Mouse (Mus musculus) erythroblast, embryonic 14.5 days (primary cell): ENCODE measurements around the gene Tipin. TPM values are rescaled to one million over a fixed set of nuclear protein-coding genes. Genes with fewer than 3 reads are reported as not detected.

Experiments
- H3K27me3 ChIP-seq: 2 replicates; pipeline ENCODE4 v1.6.1; 2012; ENCODE audit warnings: inconsistent platforms; ENCODE audit not compliant: control insufficient read depth
- H3K36me3 ChIP-seq: 2 replicates; pipeline ENCODE4 v1.6.1; 2012; ENCODE audit warnings: mild to moderate bottlenecking, inconsistent platforms; ENCODE audit not compliant: control insufficient read depth
- H3K4me1 ChIP-seq: 2 replicates; pipeline ENCODE4 v1.6.1; 2012; ENCODE audit warnings: inconsistent platforms; ENCODE audit not compliant: control insufficient read depth
- H3K4me3 ChIP-seq: replicated peaks from 2 replicates; pipeline ENCODE3; 2012; ENCODE audit warnings: moderate library complexity, mild to moderate bottlenecking, inconsistent platforms
- H3K9me3 ChIP-seq: 2 replicates; pipeline ENCODE4 v1.6.1; 2012; ENCODE audit warnings: low read length, inconsistent platforms, mixed read lengths; ENCODE audit not compliant: control insufficient read depth
- GATA1 ChIP-seq: IDR thresholded peaks from 2 replicates; pipeline ENCODE4 v1.6.1; 2012; ENCODE audit warnings: low read length, inconsistent platforms, mixed read lengths
- TAL1 ChIP-seq: IDR thresholded peaks from 3 replicates; pipeline ENCODE4 v1.6.1; 2012; ENCODE audit warnings: low read length, inconsistent platforms, mixed read lengths
- polyA plus RNA-seq: library from polyadenylated mRNA; stranded (reverse); fragments of >175 nt; gene quantifications from 2 replicates; pipeline ENCODE4 v1.2.3, GENCODE M21; 2012

The Tipin gene
- polyA plus RNA-seq, result 0.95 and 1.3 TPM in 2 replicates

DNA sequence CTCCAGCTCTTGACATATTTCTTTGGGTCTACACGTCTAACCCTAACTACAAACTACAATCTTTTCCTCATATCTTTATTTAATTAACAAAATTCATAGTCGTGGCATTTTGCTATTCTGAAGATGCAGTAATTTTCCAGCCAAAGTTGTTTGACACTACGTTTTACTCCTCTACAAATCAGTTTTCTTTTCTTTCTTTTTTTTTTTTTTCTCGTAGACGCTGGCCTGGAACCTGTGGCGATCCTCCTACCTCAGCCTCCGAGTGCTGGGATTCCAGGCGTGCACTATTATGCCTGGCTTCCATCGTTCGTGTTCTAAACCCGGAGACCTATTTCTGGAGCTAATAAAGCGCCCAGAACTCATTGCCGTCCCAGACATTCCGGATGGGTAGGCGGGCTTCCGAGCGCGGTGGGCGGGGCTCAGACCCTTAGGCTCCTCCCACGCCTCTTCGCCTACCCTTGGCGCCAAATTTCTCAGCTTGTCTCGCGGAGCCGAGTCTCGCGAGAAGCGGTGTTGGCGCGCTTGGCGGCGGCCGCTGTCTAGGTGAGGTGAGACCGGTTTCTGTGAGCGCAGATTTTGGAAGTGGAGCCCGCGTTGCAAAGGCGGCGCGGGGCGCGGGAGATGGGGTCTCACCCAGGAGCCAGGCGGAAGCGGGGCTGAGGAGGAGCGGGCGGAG lies at the start of gene Tipin:
Gene Tipin (plus strand): TSS at position 477 of the 676 bp plus-strand sequence.
- peak within 1 kb of the TSS; percentile 81 for H3K4me3 ChIP-seq
- H3K4me1 ChIP-seq, result peaks cover 33% of the 10 kb centered on the region
- H3K27me3 ChIP-seq, result no peaks in the 10 kb centered on the region
- no peaks in the 10 kb centered on the region for H3K9me3 ChIP-seq
- H3K36me3 ChIP-seq, result peaks cover 33% of the 10 kb centered on the region
- TF ChIP-seq GATA1, result no peak
- no peak for TF ChIP-seq TAL1

DNA sequence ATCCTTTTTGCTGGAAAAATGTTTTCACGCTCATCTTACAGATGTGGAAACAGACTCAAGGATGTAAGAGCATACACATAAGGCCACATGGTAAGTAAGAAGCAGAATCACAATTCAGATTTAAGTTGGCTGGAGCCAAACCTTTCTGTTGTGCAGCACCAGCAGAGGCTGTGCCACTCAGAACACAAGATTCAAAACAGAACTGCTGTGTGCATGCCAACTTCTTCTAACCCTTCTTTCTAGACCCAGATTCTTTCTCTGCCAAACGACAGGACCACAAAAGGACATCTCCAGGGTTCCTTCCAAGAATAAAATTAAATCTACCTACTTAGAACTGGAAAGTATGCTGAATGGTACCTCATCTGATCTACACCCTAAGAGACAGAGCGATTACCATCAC lies 49.7 kb upstream of the Tipin start:
- peaks cover 2% of the 10 kb centered on the region for H3K36me3 ChIP-seq
- no peak for TF ChIP-seq TAL1
- TF ChIP-seq GATA1, result no peak
- H3K27me3 ChIP-seq, result no peaks in the 10 kb centered on the region
- H3K9me3 ChIP-seq, result no peaks in the 10 kb centered on the region
- H3K4me3 ChIP-seq, result no peak overlapping the region
- no peaks in the 10 kb centered on the region for H3K4me1 ChIP-seq

DNA sequence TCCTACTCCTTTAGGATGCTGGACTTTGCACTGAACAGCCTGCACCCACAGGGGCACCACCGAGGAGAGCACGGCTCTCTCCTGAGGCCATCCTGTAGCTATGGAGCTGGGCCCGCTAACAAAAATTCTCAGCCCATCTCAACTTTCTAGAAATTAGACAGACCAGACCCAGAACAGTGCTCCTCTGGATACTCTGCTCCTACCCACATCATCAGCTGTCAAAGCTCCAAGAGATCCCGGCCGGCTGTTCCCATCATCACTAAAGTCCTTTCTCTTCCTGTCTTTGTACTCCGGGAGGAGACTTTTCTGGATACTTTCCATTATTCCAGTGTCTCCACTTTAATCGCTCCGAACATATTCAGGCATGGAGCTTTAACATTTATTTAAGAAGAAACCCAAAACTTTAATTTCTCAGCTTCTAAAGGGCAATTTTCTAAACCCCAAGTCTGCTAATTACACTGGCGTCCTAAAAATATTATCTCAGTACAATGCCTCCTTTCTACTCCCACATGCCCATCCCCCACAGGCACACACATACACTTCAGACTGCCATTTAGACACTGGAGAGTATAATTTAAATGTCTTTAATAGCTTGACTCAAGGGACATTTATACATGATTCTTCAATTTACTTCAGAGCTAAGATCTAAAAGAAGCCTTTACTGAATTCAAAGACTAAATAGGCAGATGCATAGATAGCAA lies 49.0 kb upstream of the Tipin start:
- Histone ChIP-seq H3K36me3 (peaks cover 2% of the 10 kb centered on the region), H3K9me3 (no peaks in the 10 kb centered on the region), H3K4me3 (no peak overlapping the region), H3K4me1 (no peaks in the 10 kb centered on the region), H3K27me3 (no peaks in the 10 kb centered on the region)
- TF ChIP-seq GATA1 (no peak), TAL1 (no peak)

DNA sequence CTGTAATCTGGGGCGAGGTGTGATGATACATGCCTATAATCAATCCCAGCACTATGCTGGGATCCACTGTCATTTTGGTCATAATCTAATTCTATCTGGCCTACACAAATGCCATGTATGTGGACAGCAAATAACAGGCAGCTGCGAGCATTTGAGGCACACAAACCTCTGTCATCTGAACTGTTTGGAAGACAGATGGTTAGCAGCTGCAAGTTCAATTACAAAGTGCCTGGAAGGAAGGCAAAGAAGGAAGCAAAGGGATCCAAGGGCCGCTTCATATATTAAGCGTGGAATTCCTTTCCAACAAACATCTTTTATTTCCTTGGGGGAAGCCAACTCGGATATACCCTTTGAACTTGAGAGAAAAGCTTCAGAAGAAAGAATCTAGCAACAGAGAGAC lies 47.7 kb upstream of the Tipin start:
- Histone ChIP-seq H3K9me3 (no peaks in the 10 kb centered on the region), H3K4me3 (no peak overlapping the region), H3K4me1 (no peaks in the 10 kb centered on the region), H3K27me3 (no peaks in the 10 kb centered on the region), H3K36me3 (peaks cover 2% of the 10 kb centered on the region)
- no peak for TF ChIP-seq TAL1
- no peak for TF ChIP-seq GATA1

DNA sequence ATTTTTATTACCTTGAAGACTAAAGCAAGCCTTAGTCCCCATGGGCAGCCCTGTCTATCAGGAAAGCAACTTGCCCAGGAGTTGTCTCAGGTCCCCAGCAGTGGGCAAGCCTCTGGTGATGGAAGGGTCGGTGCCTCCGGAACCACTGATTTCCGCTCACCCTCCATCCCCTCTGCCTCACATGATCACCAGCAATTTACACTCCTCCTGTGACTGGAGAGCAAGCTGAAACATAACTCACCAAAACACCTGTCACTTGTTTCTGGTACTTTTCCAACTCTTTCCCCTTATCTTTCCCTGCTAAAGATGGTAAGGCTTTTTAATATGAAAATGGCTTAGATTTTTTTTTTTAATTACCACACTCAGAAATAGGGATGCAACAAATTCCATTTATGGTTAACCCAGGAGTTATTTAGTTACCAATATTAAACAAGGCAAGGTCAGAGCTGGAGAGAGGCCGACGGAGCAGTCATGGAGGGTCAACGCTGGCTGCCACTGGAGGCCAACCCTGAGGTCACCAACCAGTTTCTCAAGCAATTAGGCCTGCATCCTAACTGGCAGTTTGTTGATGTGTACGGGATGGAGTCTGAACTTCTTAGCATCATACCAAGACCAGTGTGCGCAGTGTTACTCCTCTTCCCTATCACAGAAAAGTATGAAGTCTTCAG lies 46.5 kb upstream of the Tipin start, which contains the start of gene Uchl4:
Gene Uchl4 (plus strand): TSS at position 434 of the 668 bp plus-strand sequence.
- H3K4me1 ChIP-seq, result no peaks in the 10 kb centered on the region
- H3K36me3 ChIP-seq, result peaks cover 2% of the 10 kb centered on the region
- no peaks in the 10 kb centered on the region for H3K9me3 ChIP-seq
- TF ChIP-seq GATA1 (no peak), TAL1 (no peak)
- H3K27me3 ChIP-seq, result no peaks in the 10 kb centered on the region
- H3K4me3 ChIP-seq, result no peak within 1 kb of the TSS

DNA sequence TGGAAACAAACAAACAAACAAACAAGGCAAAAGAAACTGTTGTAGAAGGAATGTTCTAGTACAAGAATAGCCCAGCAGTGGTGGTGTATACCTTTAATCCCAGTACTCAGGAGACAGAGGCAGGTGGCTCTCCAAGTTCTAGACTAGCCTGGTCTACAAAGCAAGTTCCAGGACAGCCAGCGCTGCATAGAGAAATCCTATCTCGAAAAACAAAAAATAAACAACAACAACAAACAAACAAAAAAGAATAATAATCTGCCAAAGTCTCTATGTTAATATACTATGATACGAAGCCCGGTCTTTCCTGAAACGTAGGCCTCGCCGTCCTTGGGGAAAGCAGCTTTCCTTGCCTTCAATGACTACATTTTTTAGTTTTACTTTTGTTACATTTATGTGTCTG lies 45.3 kb upstream of the Tipin start:
- peaks cover 2% of the 10 kb centered on the region for H3K36me3 ChIP-seq
- H3K9me3 ChIP-seq, result no peaks in the 10 kb centered on the region
- H3K4me3 ChIP-seq, result no peak overlapping the region
- TF ChIP-seq TAL1 (no peak), GATA1 (no peak)
- H3K4me1 ChIP-seq, result no peaks in the 10 kb centered on the region
- no peaks in the 10 kb centered on the region for H3K27me3 ChIP-seq

DNA sequence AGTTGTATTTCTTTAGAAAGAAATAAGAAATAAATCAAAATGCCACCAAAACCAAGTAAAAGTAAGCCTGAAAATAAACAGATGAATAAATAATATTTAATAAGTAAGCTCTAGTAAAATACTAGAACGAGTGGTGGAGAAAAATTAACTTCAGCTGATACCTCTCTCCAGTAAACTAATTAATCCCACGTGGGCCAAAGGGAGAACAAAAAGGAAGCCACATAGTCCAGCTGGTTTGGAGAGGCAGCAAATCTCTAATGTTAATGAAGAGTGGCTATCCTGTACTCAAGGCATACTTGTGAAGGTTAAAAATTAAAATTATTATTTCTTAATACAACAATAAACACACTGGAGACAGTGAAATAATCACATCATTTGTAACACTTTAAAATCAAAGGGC lies 41.3 kb upstream of the Tipin start:
- H3K4me1 ChIP-seq, result no peaks in the 10 kb centered on the region
- peaks cover 5% of the 10 kb centered on the region for H3K36me3 ChIP-seq
- TF ChIP-seq TAL1, result no peak
- H3K4me3 ChIP-seq, result no peak overlapping the region
- no peaks in the 10 kb centered on the region for H3K9me3 ChIP-seq
- H3K27me3 ChIP-seq, result no peaks in the 10 kb centered on the region

DNA sequence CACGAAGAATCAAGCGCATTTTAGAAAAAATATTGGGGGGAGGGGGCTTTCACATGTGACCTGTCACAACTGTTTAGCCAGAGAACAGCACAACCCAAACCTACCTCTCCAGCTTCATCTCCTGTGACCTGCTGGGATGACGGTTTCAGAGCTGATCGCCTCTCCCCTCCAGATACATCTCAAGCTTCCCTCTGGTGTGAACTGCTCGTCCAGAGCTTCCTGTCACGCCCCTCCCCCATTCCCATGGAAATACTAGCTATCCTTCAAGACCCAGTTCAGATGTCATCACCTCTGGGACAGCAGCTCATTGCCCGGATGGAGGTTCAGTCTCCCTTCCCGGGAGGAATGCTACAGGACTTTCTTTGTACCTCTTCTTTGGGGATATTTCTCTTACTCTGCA lies 40.7 kb upstream of the Tipin start:
- TF ChIP-seq TAL1, result no peak
- TF ChIP-seq GATA1, result no peak
- Histone ChIP-seq H3K36me3 (peaks cover 5% of the 10 kb centered on the region), H3K4me3 (no peak overlapping the region), H3K4me1 (no peaks in the 10 kb centered on the region), H3K27me3 (no peaks in the 10 kb centered on the region), H3K9me3 (no peaks in the 10 kb centered on the region)

DNA sequence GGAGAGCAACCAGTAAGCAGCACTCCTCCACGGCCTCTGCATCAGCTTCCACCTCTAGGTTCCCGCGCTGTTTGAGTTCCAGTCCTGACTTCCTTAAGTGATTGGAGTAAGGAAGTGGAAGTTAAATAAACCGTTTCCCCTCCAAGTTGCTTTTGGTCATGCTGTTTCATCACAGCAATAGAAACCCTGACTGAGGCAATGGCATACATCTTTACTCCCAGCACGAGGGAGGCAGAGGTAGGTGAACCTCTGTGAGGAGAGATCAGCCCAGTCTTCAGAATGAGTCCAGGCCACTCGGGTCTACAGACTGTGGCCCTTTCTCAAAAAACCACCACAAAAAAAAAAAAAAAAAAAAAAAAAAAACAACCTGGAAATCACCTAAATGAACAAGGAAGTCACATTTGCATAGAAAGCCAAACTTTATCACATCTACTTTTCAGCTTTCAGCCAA lies 39.0 kb upstream of the Tipin start:
- TF ChIP-seq TAL1 (no peak), GATA1 (no peak)
- H3K27me3 ChIP-seq, result no peaks in the 10 kb centered on the region
- no peaks in the 10 kb centered on the region for H3K4me1 ChIP-seq
- no peaks in the 10 kb centered on the region for H3K9me3 ChIP-seq
- peaks cover 2% of the 10 kb centered on the region; the same call in 1 of the 2 replicates for H3K36me3 ChIP-seq
- no peak overlapping the region for H3K4me3 ChIP-seq
